Mouse (Mus musculus) right cerebral cortex, adult 2 months (tissue): ENCODE data around the gene Krt15.

Experiments used
- DNase-seq, 2 experiments: peaks; one replicate each; pipeline ENCODE4 v3.0.0; 2021 to 2022; ENCODE audit warnings: low spot score in 2 of 2

Krt15 gene

GRCm38 (mm10) chr11:100135731-100136130 lies at the start of gene Krt15:
Gene Krt15 (minus strand): TSS chr11:100135928.
- no peak for DNase-seq

GRCm38 (mm10) chr11:100181725-100182124 lies 46.0 kb upstream of the Krt15 start:
- DNase-seq: no peak

GRCm38 (mm10) chr11:100179260-100179659 lies 43.5 kb upstream of the Krt15 start:
- DNase-seq: peak; percentile 11 to 12

- DNase-seq: no peak
These were observed 42.6 kb upstream of the Krt15 start for GRCm38 (mm10) chr11:100178307-100178706.

GRCm38 (mm10) chr11:100176791-100177190 lies 41.1 kb upstream of the Krt15 start:
- no peak for DNase-seq

GRCm38 (mm10) chr11:100168765-100169762 lies 33.3 kb upstream of the Krt15 start:
- peak; percentile 83 for DNase-seq

- DNase-seq: no peak
These were observed 32.3 kb upstream of the Krt15 start for GRCm38 (mm10) chr11:100168071-100168470.

GRCm38 (mm10) chr11:100164392-100164791 lies 28.7 kb upstream of the Krt15 start:
- DNase-seq: no peak

GRCm38 (mm10) chr11:100157908-100158477 lies 22.3 kb upstream of the Krt15 start:
- no peak for DNase-seq

- no peak for DNase-seq
These were observed 21.6 kb upstream of the Krt15 start for GRCm38 (mm10) chr11:100157331-100157730.

- DNase-seq: no peak
These were observed 19.9 kb upstream of the Krt15 start for GRCm38 (mm10) chr11:100155497-100156255.

GRCm38 (mm10) chr11:100148615-100149330 lies 13.0 kb upstream of the Krt15 start, which contains the start of gene Krt19:
Gene Krt19 (minus strand): TSS chr11:100148665.
- DNase-seq: no peak

- DNase-seq: no peak
These were observed 12.0 kb upstream of the Krt15 start for GRCm38 (mm10) chr11:100147566-100148353.

GRCm38 (mm10) chr11:100145858-100146560 lies 10.3 kb upstream of the Krt15 start:
- DNase-seq: no peak

GRCm38 (mm10) chr11:100145104-100145503 lies 9.4 kb upstream of the Krt15 start:
- no peak for DNase-seq

- DNase-seq: no peak
These were observed 5.2 kb upstream of the Krt15 start for GRCm38 (mm10) chr11:100140966-100141365.

GRCm38 (mm10) chr11:100139391-100139790 lies 3.7 kb upstream of the Krt15 start:
- DNase-seq: no peak

- no peak for DNase-seq
These were observed 3.1 kb upstream of the Krt15 start for GRCm38 (mm10) chr11:100138809-100139208.

- DNase-seq: no peak
These were observed 2.0 kb upstream of the Krt15 start for GRCm38 (mm10) chr11:100137693-100138092.

GRCm38 (mm10) chr11:100136559-100136958 lies 831 bp upstream of the Krt15 start:
- no peak for DNase-seq
